Mouse (Mus musculus) adrenal gland, postnatal 10 days (tissue): ENCODE results near the gene Mkln1. TPM values are rescaled to one million over a fixed set of nuclear protein-coding genes. Genes with fewer than 3 reads are reported as not detected.
"Not testable (repeated sequence)": the region's sequence is repeated elsewhere in the genome, so short reads cannot be mapped to it uniquely, and the experiment has no call there.

Source experiments
- DNase-seq: peaks from one replicate; pipeline ENCODE4 v3.0.0; 2021; ENCODE audit warnings: mixed read lengths
- total RNA-seq, 2 experiments: library from RNA; stranded (reverse); gene quantifications; 2 replicates each; pipeline ENCODE4 v1.2.3; 2021

Mkln1 gene
- total RNA-seq, 2 experiments from 2014 or later: 168 to 186 TPM

GRCm38 (mm10) chr6:31550876-31551532 is 152.5 kb downstream of the Mkln1 start:
- no peak for DNase-seq

- no peak for DNase-seq
Observed at GRCm38 (mm10) chr6:31556460-31557100, 158.0 kb downstream of the Mkln1 start.

- DNase-seq: no peak
Observed at GRCm38 (mm10) chr6:31560138-31560959, 161.8 kb downstream of the Mkln1 start.

- DNase-seq: not testable (repeated sequence)
Observed at GRCm38 (mm10) chr6:31561948-31562347, 163.4 kb downstream of the Mkln1 start.

- DNase-seq: no peak
Observed at GRCm38 (mm10) chr6:31562371-31563080, 164.0 kb downstream of the Mkln1 start.

- peak; percentile 88 for DNase-seq
Observed at GRCm38 (mm10) chr6:31563235-31564181, 165.0 kb downstream of the Mkln1 start, which contains the start of gene Podxl. Podxl (minus strand) TSS chr6:31563981.

GRCm38 (mm10) chr6:31564182-31564531 is 165.6 kb downstream of the Mkln1 start:
- DNase-seq: no peak

- no peak for DNase-seq
Observed at GRCm38 (mm10) chr6:31564901-31565391, 166.4 kb downstream of the Mkln1 start.

Other genes starting within 250 kb of the Mkln1 start
- 10 to 100 TPM; 37.7 to 45.5 TPM for gene Podxl, start 165.2 kb downstream of the Mkln1 start, total RNA-seq